Mouse (Mus musculus) urinary bladder, postnatal 14 days (tissue): ENCODE results near the gene Gnat2.

Experiments
- DNase-seq: peaks from one replicate; pipeline ENCODE4 v3.0.0; 2021; ENCODE audit warnings: low spot score

Gnat2 gene

GRCm38 (mm10) chr3:108117465-108117864 lies 24.9 kb downstream of the Gnat2 start:
- DNase-seq = no peak

- DNase-seq = no peak
These were observed 28.5 kb downstream of the Gnat2 start for GRCm38 (mm10) chr3:108121101-108121500.

GRCm38 (mm10) chr3:108123242-108123641 lies 30.7 kb downstream of the Gnat2 start:
- DNase-seq = no peak

GRCm38 (mm10) chr3:108124131-108124530 lies 31.5 kb downstream of the Gnat2 start:
- DNase-seq = no peak

GRCm38 (mm10) chr3:108126327-108126726 lies 33.7 kb downstream of the Gnat2 start:
- DNase-seq = peak; percentile 28

GRCm38 (mm10) chr3:108128520-108128919 lies 35.9 kb downstream of the Gnat2 start:
- DNase-seq = no peak

- DNase-seq = no peak
These were observed 36.8 kb downstream of the Gnat2 start for GRCm38 (mm10) chr3:108129367-108129766.

- DNase-seq = no peak
These were observed 37.2 kb downstream of the Gnat2 start for GRCm38 (mm10) chr3:108129804-108130203.

GRCm38 (mm10) chr3:108131216-108131615 lies 38.6 kb downstream of the Gnat2 start:
- DNase-seq = no peak

GRCm38 (mm10) chr3:108131821-108132220 lies 39.2 kb downstream of the Gnat2 start:
- DNase-seq = no peak

- DNase-seq = no peak
These were observed 39.9 kb downstream of the Gnat2 start for GRCm38 (mm10) chr3:108132484-108132883.

GRCm38 (mm10) chr3:108134701-108135100 lies 42.1 kb downstream of the Gnat2 start:
- no peak for DNase-seq

- no peak for DNase-seq
These were observed 46.5 kb downstream of the Gnat2 start for GRCm38 (mm10) chr3:108139113-108139512.

GRCm38 (mm10) chr3:108140786-108141185 lies 48.2 kb downstream of the Gnat2 start:
- DNase-seq = no peak

GRCm38 (mm10) chr3:108145534-108146445 lies 53.2 kb downstream of the Gnat2 start, which contains the start of gene Gnai3:
Gene Gnai3 (minus strand): TSS chr3:108146146.
- DNase-seq = peak; percentile 92

- DNase-seq = no peak
These were observed 54.1 kb downstream of the Gnat2 start for GRCm38 (mm10) chr3:108146671-108147070.

GRCm38 (mm10) chr3:108147386-108148235 lies 55.0 kb downstream of the Gnat2 start:
- peak; percentile 91 for DNase-seq
